Mouse (Mus musculus) forebrain, embryonic 10.5 days (tissue): ENCODE data around the gene Guk1. TPM values are rescaled to one million over a fixed set of nuclear protein-coding genes. Genes with fewer than 3 reads are reported as not detected.

ENCODE experiments used
- DNase-seq: peaks from one replicate; pipeline ENCODE4 v3.0.0-alpha.2; 2017; ENCODE audit warnings: low spot score; ENCODE audit errors: extremely low spot score
- H3K27ac ChIP-seq: fragments of 300-500 bp; sonication (generic); 2 replicates; pipeline ENCODE4 v1.5.1; 2016; ENCODE audit warnings: mild to moderate bottlenecking
- H3K27me3 ChIP-seq: fragments of 300-500 bp; sonication (generic); 2 replicates; pipeline ENCODE4 v1.6.1; 2016; ENCODE audit warnings: mild to moderate bottlenecking; ENCODE audit not compliant: poor library complexity, severe bottlenecking
- H3K36me3 ChIP-seq: fragments of 300-500 bp; sonication (generic); replicated peaks from 2 replicates; pipeline ENCODE4 v1.6.1; 2016; ENCODE audit warnings: mild to moderate bottlenecking, moderate library complexity
- H3K4me1 ChIP-seq: fragments of 300-500 bp; sonication (generic); 2 replicates; pipeline ENCODE4 v1.6.1; 2016
- H3K4me3 ChIP-seq: fragments of 300-500 bp; sonication (generic); 2 replicates; pipeline ENCODE4 v1.5.1; 2016; ENCODE audit warnings: mild to moderate bottlenecking, moderate library complexity
- H3K9me3 ChIP-seq: fragments of 300-500 bp; sonication (generic); 2 replicates; pipeline ENCODE4 v1.6.1; 2016; ENCODE audit warnings: mild to moderate bottlenecking, moderate library complexity
- WGBS: fragments of 180-500 bp; shearing (Covaris S2); methylation state at CpG from one replicate; pipeline ENCODE4 v1.1.7; 2016; 5-methylcytosine and 5-hydroxymethylcytosine counted together
- polyA plus RNA-seq: library from polyadenylated mRNA; unstranded; fragments of >200 nt; fragmentation: Nextera tagmentation; extraction: Ambion mirVana; gene quantifications from 2 replicates; pipeline ENCODE4 v1.2.1, GENCODE M21; 2016

The Guk1 gene
- polyA plus RNA-seq, 1 experiment from 2014 or later = 129 TPM

- Histone ChIP-seq H3K4me3 (peak within 1 kb of the TSS; percentile 92), H3K36me3 (peaks cover 76% of the 10 kb centered on the region), H3K9me3 (no peaks in the 10 kb centered on the region), H3K27ac (peak within 1 kb of the TSS; percentile 95), H3K27me3 (no peaks in the 10 kb centered on the region), H3K4me1 (peaks cover 31% of the 10 kb centered on the region)
- DNase-seq = peak; percentile 91
- WGBS = under 1% methylated on average over 67 of the region's 67 CpGs
Measured at GRCm38 (mm10) chr11:59208153-59208831, 16.3 kb upstream of the Guk1 start, which contains the start of gene 2310033P09Rik. TSS of gene 2310033P09Rik (plus strand) at chr11:59208321.

DNA sequence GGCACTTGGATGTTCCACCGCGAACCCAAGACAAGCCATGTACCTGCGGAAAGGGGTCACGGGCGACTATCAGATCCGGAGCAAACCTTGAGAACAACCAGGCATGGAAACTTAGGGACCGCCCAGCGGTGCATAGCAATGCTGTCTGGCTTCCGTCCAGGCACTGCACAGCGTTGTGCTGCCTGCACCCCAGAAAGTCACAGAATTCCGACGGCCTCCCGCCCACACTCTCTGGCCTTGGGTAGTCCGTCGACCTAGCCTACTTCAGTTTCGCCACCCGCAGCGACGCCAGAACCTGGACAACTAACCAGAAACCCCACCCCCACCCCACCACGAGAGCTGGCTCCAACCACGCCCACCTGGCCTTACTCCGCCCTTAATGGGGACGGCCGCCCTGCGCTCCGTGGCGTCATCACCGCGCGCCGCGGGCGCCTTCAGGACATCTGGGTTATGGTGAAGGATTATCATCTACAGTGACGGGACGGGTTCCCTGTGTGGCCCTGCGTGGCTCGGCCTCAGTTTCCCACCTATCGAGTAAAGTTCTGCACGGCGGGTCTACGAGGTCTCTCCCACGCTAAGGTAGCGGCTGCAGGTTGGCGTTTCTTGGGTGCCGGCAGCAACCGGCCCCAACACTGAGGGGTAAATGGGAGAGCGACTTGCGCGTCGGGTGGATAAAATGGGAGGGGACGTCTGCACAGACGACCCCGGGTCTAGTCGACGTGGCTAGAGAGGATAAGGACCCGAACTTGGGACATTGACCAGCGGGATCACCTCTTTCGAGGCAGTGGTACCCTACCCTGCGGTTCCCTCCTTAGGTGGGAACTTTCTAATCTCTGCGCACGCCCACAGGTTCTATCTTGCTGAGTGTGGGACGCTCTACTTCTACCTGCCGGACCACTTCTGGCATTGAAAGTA is 10.3 kb upstream of the Guk1 start, which contains the start of gene Mrpl55:
Gene Mrpl55 (plus strand): TSS at position 406 of the 915 bp plus-strand sequence.
- peak within 1 kb of the TSS; percentile 88 for H3K27ac ChIP-seq
- H3K9me3 ChIP-seq = no peaks in the 10 kb centered on the region
- no peaks in the 10 kb centered on the region for H3K27me3 ChIP-seq
- DNase-seq = peak; percentile 94
- H3K4me1 ChIP-seq = peaks cover 19% of the 10 kb centered on the region
- H3K36me3 ChIP-seq = peaks cover 49% of the 10 kb centered on the region
- peak within 1 kb of the TSS; percentile 95 for H3K4me3 ChIP-seq
- under 1% methylated on average over 63 of the region's 63 CpGs for WGBS

- H3K9me3 ChIP-seq = no peaks in the 10 kb centered on the region
- peaks cover 19% of the 10 kb centered on the region for H3K4me1 ChIP-seq
- peak overlapping the region; percentile 95 for H3K4me3 ChIP-seq
- H3K27ac ChIP-seq = peak overlapping the region; percentile 88
- H3K27me3 ChIP-seq = no peaks in the 10 kb centered on the region
- H3K36me3 ChIP-seq = peaks cover 41% of the 10 kb centered on the region
- 42% methylated on average over 16 of the region's 16 CpGs for WGBS
- no peak for DNase-seq
Measured at GRCm38 (mm10) chr11:59201216-59202002, 9.4 kb upstream of the Guk1 start.

DNA sequence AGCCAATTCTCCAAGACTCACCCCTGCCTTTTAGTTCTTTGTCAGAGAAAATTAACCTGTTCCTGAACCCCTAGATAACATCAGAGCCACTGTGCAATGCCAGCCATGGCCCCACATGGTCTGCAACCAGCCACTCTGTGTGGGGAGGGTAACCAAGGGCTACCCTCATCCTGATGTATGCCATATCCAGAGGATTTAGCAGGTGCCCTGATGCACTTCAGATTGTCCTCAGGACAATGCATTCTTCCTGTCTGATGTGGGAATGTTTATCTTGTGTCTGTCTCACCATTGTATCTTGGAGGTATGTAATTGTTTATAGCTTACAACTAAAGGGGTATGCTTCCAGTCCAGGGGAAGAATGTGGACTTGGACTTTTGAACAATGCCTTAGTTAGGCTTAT is 4.2 kb upstream of the Guk1 start:
- DNase-seq = no peak
- peaks cover 16% of the 10 kb centered on the region for H3K36me3 ChIP-seq
- no peaks in the 10 kb centered on the region for H3K9me3 ChIP-seq
- no peaks in the 10 kb centered on the region for H3K27me3 ChIP-seq
- peaks cover 7% of the 10 kb centered on the region for H3K4me1 ChIP-seq
- no peak overlapping the region for H3K4me3 ChIP-seq
- no peak overlapping the region for H3K27ac ChIP-seq

- Histone ChIP-seq H3K4me3 (peak overlapping the region; percentile 73), H3K36me3 (peaks cover 6% of the 10 kb centered on the region), H3K9me3 (no peaks in the 10 kb centered on the region), H3K27me3 (no peaks in the 10 kb centered on the region), H3K27ac (peak overlapping the region; percentile 91), H3K4me1 (peaks cover 10% of the 10 kb centered on the region)
- under 1% methylated on average over 56 of the region's 59 CpGs for WGBS
- DNase-seq = peak; percentile 88
Measured at GRCm38 (mm10) chr11:59191231-59192058, 567 bp downstream of the Guk1 start.

GRCm38 (mm10) chr11:59187706-59188105 is 4.3 kb downstream of the Guk1 start:
- H3K36me3 ChIP-seq = peaks cover 44% of the 10 kb centered on the region
- WGBS = 87% methylated on average over 6 of the region's 6 CpGs
- no peak for DNase-seq

DNA sequence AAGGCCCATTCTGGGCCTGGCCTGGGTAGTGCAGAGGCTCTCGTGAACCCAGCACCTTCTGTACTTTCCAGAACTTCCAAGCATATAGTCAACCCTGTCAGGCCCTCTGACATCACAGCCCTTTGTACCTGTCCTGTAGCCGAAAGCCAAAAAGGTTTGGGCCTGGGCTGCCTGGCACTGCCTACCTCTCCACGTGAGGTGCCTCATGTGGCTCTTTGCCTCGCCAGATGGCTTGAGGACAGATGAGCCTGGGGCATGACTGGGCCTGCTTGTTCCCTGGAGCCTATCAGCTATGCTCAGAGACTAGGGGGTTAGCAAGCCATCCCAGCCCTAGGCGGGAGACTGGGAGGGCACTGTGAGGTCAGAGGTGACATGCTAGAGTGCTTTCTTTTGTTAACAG is 6.5 kb downstream of the Guk1 start:
- no peak overlapping the region for H3K27ac ChIP-seq
- H3K27me3 ChIP-seq = peaks cover 5% of the 10 kb centered on the region; the same call in 1 of the 2 replicates
- 88% methylated on average over 5 of the region's 5 CpGs for WGBS
- DNase-seq = peak; percentile 12
- H3K4me1 ChIP-seq = no peaks in the 10 kb centered on the region
- peaks cover 47% of the 10 kb centered on the region for H3K36me3 ChIP-seq
- H3K9me3 ChIP-seq = no peaks in the 10 kb centered on the region
- no peak overlapping the region for H3K4me3 ChIP-seq

More at GRCm38 (mm10) chr11:59187706-59188105, 4.3 kb downstream of the Guk1 start:
- peaks cover 10% of the 10 kb centered on the region for H3K4me1 ChIP-seq
- no peaks in the 10 kb centered on the region for H3K9me3 ChIP-seq
- H3K27me3 ChIP-seq = no peaks in the 10 kb centered on the region
- no peak overlapping the region for H3K4me3 ChIP-seq
- no peak overlapping the region for H3K27ac ChIP-seq

- Histone ChIP-seq H3K27ac (no peak overlapping the region), H3K4me3 (no peak overlapping the region), H3K4me1 (no peaks in the 10 kb centered on the region), H3K9me3 (no peaks in the 10 kb centered on the region), H3K36me3 (peaks cover 47% of the 10 kb centered on the region), H3K27me3 (peaks cover 19% of the 10 kb centered on the region)
- WGBS = 46% methylated on average over 3 of the region's 3 CpGs
- no peak for DNase-seq
Measured at GRCm38 (mm10) chr11:59183821-59184220, 8.2 kb downstream of the Guk1 start.

- WGBS = 45% methylated on average over 3 of the region's 3 CpGs
- DNase-seq = no peak
- Histone ChIP-seq H3K27me3 (peaks cover 28% of the 10 kb centered on the region), H3K4me3 (no peak within 1 kb of the TSS), H3K27ac (no peak within 1 kb of the TSS), H3K36me3 (peaks cover 47% of the 10 kb centered on the region), H3K4me1 (no peaks in the 10 kb centered on the region), H3K9me3 (no peaks in the 10 kb centered on the region)
Measured at GRCm38 (mm10) chr11:59182864-59183331, 9.1 kb downstream of the Guk1 start, which contains the start of gene Gjc2. TSS of gene Gjc2 (minus strand) at chr11:59183213.

- Histone ChIP-seq H3K4me3 (peak overlapping the region; percentile 24; the same call in 1 of the 2 replicates), H3K27ac (no peak overlapping the region), H3K36me3 (no peaks in the 10 kb centered on the region), H3K27me3 (peaks cover 78% of the 10 kb centered on the region), H3K9me3 (no peaks in the 10 kb centered on the region), H3K4me1 (peaks cover 9% of the 10 kb centered on the region)
- DNase-seq = no peak
- 9% methylated on average over 34 of the region's 34 CpGs for WGBS
Measured at GRCm38 (mm10) chr11:59176921-59177320, 15.1 kb downstream of the Guk1 start.

DNA sequence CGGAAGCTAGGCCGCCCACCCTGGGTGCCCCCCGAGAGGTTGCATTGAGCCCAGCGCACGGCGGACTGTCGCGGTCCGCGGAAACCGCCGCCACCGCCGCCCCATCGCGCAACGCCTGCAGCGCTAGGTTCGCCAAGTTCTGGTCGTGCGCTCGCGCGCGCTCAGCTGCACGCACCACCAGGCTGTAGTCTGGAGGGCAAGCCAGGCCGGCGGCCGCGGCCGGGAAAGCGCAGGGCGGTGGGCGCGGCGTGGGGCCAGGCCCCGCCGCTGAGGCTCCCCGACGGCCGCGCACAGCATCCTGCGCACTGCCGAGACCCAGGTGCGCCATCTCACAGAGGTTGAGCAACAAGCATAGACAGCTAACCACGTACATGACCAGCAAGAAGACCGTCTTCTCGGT is 15.5 kb downstream of the Guk1 start:
- no peaks in the 10 kb centered on the region for H3K9me3 ChIP-seq
- H3K4me3 ChIP-seq = peak overlapping the region; percentile 24; the same call in 1 of the 2 replicates
- H3K27me3 ChIP-seq = peaks cover 76% of the 10 kb centered on the region
- no peaks in the 10 kb centered on the region for H3K36me3 ChIP-seq
- H3K4me1 ChIP-seq = peaks cover 9% of the 10 kb centered on the region
- no peak overlapping the region for H3K27ac ChIP-seq
- DNase-seq = no peak
- 5% methylated on average over 48 of the region's 48 CpGs for WGBS
